Mouse (Mus musculus): ENCODE data around the gene Gps2. TPM values are rescaled to one million over a fixed set of nuclear protein-coding genes. Genes with fewer than 3 reads are reported as not detected.

Gene Gps2
- total RNA-seq, 2 experiments from 2014 or later: 35.6 to 41.5 TPM

DNA sequence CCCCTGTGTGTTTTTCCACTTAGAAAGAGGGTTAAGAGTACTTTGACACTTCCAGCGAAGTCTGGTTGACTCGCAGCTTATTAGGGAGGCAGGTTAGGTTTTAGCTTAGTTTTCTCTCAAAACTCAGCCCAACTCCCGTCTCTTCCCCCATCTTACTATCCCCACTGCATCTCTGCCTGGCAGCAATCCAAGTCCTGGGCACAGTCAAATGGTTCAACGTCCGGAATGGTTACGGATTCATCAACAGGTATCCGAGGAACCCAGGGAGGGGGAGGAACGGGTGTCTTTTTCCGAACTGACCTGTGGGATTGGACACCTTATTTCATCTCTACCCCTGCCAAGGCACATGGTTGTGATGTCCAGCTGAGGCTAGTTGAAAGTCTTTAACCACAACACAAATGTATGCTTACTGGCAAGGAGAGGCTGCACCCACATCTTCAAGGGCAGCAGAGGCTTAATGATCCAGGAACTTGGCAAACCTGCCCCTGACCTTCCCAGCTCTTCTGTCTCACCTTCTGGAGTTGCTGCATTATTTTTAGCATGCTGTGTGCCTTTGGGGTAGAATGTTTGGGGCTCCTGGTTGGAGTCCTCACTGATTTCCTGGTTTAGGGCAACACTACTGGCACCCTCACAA lies 23.1 kb downstream of the Gps2 start:
- no peak for TF ChIP-seq CTCF (conservative IDR thresholded peaks at IDR 0.05)
- no peak for DNase-seq (ENCODE audit: low spot score in 2 of 2)
- no peak overlapping the region for H3K4me3 ChIP-seq

DNA sequence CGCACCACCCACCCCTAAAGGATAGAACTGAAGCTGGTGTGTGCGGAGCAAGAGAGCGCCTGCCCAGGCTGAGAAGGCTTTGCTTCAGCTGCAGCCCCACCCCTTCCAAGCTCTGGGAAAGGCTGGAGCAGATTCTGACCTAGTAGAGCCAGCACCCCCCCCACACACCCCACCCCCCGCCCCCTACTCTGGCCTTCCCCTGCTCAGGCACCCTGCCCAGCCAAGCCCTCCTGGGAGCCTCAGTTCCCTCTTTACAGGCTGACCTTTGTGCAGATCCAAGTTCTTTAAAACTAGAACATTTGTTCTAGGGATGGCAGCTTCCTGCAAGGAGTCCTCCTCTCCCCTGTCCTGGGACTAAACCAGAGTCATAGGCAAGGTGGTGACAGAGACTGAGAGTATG lies 23.7 kb downstream of the Gps2 start:
- TF ChIP-seq CTCF (conservative IDR thresholded peaks at IDR 0.05): no peak
- DNase-seq (ENCODE audit: low spot score in 2 of 2): no peak
- H3K27ac ChIP-seq: no peak overlapping the region
- no peak overlapping the region for H3K4me3 ChIP-seq

More for the DNA sequence above, 23.1 kb downstream of the Gps2 start:
- H3K27ac ChIP-seq: no peak overlapping the region

DNA sequence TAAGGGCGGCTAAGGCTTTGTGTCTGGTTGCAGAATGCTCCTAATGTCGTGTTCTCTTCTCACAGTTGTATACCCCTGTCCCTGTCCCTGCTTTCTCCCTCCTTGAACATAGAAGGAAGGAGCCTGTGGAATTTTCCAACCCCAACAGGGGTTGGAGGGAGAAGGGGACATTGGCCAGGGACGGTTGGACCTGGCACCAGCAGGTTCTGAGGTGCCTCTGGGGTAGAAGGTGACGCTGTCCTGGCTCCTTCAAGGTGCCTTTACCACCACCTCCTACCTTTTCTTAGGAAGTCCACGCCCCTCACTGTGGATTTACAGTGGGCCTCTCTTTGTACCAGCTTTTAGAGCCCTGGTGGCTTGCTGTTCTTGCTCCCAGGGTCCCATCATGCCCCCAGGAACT lies 24.1 kb downstream of the Gps2 start:
- Histone ChIP-seq H3K4me3 (no peak overlapping the region), H3K27ac (no peak overlapping the region)
- TF ChIP-seq CTCF (conservative IDR thresholded peaks at IDR 0.05): no peak
- no peak for DNase-seq (ENCODE audit: low spot score in 2 of 2)

DNA sequence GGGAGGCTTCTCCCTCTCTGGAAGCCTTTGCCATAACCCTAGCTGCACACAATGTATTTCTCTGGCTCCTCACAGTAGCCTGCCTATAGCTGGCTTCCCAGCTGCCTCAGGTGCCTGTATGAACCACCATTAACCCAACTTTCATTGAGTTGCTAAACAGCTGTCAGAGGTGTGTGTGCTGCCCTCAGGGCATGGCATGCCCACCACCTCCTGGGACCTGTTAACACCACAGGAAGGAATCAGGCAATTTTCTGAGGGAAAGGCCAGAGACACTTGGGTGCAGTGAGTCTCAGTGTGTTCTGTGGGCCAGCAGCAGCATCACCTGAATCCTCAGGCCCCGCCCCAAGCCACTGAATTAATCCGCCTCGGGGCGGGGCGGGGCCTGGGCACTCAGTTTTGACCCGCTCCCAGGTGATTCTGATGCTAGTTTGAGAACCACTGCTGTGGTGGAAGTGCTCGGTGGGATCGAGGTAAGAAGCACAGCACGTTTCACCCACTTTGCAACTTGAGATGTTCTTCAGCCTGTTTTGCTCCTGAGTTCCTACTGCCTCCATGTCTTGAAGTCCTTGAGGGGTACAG lies 24.8 kb downstream of the Gps2 start:
- no peak for DNase-seq (ENCODE audit: low spot score in 2 of 2)
- no peak for TF ChIP-seq CTCF (conservative IDR thresholded peaks at IDR 0.05)
- no peak overlapping the region for H3K27ac ChIP-seq
- H3K4me3 ChIP-seq: no peak overlapping the region

DNA sequence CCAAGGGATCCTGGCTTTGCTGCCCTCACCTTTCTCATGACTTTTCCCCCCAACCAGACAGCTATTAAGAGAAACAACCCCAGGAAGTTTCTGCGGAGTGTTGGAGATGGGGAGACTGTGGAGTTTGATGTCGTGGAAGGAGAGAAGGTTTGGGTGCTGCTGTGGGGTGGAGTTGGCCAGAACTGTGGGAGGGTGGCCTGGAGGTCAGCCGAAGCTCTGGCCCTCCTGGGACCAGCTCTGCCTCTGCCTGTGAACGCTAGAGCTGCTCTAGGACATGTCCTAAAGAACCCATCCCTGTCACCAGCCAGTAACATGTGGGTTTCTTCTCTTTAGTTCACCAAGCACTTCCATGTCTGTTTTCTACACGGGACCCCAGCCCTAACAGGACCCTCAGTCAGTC lies 25.5 kb downstream of the Gps2 start:
- no peak for DNase-seq (ENCODE audit: low spot score in 2 of 2)
- Histone ChIP-seq H3K27ac (no peak overlapping the region), H3K4me3 (no peak overlapping the region)
- no peak for TF ChIP-seq CTCF (conservative IDR thresholded peaks at IDR 0.05)

DNA sequence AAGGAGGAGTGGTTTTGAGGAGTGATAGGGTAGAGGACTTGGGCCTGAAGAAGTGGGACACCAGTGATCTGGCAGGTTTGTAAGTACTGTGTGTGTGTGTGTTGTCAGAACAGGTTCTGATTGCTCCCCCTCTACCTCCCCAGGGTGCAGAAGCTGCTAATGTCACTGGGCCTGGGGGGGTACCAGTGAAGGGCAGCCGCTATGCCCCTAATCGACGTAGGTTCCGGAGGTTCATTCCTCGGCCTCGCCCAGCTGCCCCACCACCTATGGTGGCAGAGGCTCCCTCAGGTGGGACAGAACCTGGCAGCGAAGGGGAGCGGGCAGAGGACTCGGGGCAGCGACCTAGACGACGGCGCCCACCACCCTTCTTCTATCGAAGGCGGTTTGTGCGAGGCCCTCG lies 26.0 kb downstream of the Gps2 start:
- TF ChIP-seq CTCF (conservative IDR thresholded peaks at IDR 0.05): no peak
- H3K4me3 ChIP-seq: no peak overlapping the region
- no peak overlapping the region for H3K27ac ChIP-seq
- DNase-seq (ENCODE audit: low spot score in 2 of 2): no peak

DNA sequence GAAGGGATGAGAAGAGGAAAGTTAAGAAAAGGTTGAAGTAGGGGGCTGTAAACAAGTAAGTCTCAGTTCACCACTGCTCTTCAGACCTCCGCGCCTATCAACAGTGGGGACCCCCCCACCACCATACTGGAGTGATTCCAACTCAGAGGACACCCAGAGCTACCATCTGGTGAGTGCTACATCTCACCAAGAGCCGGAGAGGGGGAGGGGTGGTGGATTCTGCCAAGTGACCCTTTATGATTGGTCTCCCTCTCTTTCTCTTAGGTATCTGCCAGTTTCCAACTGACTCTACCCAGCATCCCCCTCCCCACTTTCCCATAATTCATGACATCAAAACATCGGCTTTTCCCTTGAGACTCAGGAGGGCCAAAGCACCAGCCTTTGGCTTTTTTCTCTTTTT lies 27.3 kb downstream of the Gps2 start:
- Histone ChIP-seq H3K4me3 (no peak overlapping the region), H3K27ac (no peak overlapping the region)
- TF ChIP-seq CTCF (conservative IDR thresholded peaks at IDR 0.05): no peak
- no peak for DNase-seq (ENCODE audit: low spot score in 2 of 2)

DNA sequence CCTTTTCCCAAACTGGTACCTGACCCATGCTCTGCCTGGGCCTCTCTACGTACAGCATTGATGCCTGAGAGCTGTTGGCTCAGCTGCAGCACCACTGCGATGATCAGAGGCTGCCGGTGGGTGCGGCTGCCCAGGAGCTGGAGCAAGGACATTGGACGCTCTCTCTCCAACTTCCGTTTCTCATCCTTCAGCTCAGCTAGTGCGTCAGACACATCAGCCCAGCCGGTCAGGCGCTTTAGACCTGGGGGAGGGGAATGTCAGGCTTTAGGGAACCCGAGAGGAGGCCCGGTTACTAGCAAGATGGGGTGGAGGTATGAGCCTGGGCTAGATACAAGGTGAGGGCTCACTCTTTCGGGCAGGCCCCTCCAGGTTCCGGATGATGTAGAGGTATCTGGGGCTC lies 31.5 kb downstream of the Gps2 start:
- no peak for TF ChIP-seq CTCF (conservative IDR thresholded peaks at IDR 0.05)
- DNase-seq (ENCODE audit: low spot score in 2 of 2): no peak
- H3K4me3 ChIP-seq: no peak overlapping the region
- no peak overlapping the region for H3K27ac ChIP-seq

DNA sequence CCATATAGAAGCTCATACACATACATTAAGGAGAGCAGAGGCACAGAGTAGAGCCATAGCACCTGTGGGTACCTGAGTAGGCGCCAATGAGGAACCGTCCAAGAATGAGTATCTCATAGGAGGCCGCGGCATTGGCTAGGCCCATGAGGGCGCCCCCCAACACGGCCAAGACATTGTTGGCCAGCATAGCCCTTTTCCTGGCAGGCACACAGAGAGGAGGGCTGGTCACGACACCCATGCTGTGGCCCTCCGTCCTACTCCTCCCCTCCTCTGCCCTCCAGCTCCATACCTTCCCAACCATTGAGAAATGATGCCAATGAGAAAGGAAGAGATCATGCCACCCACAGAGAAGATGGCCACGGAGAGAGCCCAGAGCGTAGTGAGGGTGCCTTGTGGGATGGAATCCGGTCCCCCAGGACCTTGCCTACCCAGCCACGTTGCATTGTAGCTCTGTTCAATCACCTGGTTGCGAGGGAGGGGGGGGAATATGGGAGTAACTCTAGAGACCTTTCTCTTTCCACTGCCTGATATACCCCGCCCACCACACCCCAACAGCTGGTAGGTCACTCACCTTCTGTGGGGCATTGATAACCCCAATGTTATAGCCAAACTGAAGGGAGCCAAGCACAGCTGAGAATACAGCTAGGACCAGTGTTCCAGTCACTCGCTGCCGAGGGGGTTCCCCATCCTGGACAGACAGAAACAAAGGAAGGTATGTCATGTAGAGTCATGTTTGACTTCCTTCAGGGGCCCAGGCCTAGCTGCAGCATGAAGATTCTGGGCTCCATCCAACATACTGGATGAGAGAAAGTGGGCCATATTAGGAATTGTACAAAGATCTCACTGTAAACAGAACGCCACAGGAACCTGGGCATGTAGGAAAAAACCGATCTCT lies 32.6 kb downstream of the Gps2 start:
- no peak for TF ChIP-seq CTCF (conservative IDR thresholded peaks at IDR 0.05)
- H3K27ac ChIP-seq: no peak overlapping the region
- DNase-seq (ENCODE audit: low spot score in 2 of 2): no peak
- H3K4me3 ChIP-seq: no peak overlapping the region

DNA sequence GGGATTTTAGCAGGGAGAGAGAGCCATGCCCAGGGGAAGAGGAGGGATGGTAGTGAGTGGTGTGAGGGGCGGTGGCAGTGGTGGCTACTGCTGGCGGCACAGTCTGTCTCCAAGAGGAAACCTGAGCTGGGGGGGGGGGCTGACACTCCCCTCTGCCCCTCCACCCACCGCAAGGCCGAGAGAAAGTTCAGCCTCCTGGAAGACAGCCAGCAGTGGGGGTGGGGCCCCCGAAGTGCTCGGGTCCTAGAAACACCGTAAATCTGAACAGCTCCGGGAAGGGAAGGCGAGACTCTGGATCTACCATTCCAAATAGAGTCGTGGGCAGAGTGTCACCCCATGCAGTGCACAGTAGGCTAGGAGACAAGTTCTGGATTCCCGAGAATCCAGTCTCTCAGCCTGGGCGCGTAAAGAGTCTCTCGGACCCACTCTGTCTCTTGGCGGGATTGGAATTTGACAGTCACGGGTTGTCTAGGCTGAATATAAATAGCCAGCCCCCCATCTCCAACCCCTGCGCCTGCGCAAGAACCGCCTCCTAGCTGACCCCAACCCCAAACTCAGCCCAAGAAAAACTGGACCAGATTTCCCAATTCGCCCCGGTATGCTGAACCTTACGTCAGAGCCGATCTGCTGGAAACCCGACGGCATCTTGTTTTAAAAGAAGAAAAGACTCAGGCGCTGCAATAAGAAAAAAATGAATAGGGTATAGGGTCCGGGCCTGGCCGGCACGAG lies 33.8 kb downstream of the Gps2 start:
- no peak for TF ChIP-seq CTCF (conservative IDR thresholded peaks at IDR 0.05)
- H3K4me3 ChIP-seq: peak overlapping the region; percentile 38
- H3K27ac ChIP-seq: no peak overlapping the region
- no peak for DNase-seq (ENCODE audit: low spot score in 2 of 2)

DNA sequence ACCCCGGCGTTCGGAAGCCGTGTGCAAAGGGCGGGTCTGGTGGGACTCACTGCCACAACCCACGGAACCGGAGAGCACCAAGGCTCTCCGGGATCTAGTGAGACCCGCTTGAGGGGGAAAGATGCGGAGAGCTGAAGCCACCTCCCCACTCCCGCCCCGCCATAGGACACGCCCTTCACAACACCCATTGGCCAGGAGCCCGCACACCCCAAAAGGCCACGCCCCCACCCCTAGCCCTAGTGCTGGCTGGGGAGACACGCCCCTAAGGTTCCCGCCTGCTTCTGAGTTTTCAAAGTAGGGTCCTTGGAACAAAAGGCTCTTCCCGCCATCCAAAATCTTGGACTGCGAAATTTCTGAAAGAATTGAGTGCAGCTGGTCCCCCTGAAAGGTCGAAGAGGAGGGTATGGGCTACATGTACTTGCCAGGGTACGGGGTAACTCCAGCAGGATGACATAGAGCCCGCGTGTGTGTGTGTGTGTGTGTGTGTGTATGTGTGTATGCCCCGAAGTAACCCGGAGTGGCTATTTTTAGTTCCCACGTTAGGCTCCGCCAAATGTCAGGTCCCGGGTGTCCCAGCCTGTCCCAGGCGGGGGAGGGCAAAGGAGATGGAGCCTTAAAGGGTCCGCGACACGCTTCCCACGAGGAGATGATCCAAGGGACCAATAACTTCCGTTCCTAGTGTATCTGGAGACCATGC lies 34.5 kb downstream of the Gps2 start, which contains the start of gene Slc2a4:
TSS of gene Slc2a4 (minus strand) at position 123 of the 697 bp plus-strand sequence.
- Histone ChIP-seq H3K4me3 (peak within 1 kb of the TSS; percentile 38), H3K27ac (no peak within 1 kb of the TSS)
- DNase-seq (ENCODE audit: low spot score in 2 of 2): peak; percentile 47 to 58
- TF ChIP-seq CTCF (conservative IDR thresholded peaks at IDR 0.05): no peak

DNA sequence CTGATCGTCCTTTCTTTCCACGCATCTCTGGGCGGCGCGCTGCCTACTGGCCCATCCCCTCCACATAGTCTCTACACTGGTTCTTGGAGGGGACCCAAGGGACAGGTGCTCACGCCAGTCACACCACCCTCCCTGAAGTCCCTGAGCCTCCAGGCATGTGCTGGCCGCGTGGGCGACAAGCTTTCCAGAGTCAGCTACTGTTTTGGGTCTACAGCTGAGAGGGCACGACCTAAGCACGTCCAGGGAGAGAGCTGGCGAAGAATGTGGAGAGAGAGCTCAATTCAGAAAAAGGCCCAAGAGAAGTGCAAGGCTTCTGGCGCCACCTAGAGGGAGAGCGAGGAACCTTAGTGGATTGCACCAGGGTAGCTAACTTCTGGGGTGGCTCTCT lies 35.1 kb downstream of the Gps2 start:
- DNase-seq (ENCODE audit: low spot score in 2 of 2): peak; percentile 46 to 76
- Histone ChIP-seq H3K4me3 (peak overlapping the region; percentile 38; the same call in 1 of the 2 replicates), H3K27ac (no peak overlapping the region)
- peak; percentile 92 for TF ChIP-seq CTCF (conservative IDR thresholded peaks at IDR 0.05)

Measured in layer of hippocampus, adult 2 months (tissue).